Mouse (Mus musculus): ENCODE data around the gene Egfr. TPM values are rescaled to one million over a fixed set of nuclear protein-coding genes. Genes with fewer than 3 reads are reported as not detected.

Egfr gene
- total and polyA plus RNA-seq, 2 experiments from 2014 or later: 6.6 to 15.3 TPM

GRCm38 (mm10) chr11:16776967-16777366, 25.0 kb downstream of the Egfr start:
- H3K4me2 ChIP-seq (ENCODE audit: low read depth): no peak overlapping the region
- no peak overlapping the region for H3K4me3 ChIP-seq (ENCODE audit: low read depth, low read length)
- WGBS: 82% methylated on average over 2 of the region's 2 CpGs
- no peak for TF ChIP-seq CTCF (IDR thresholded peaks at IDR 0.05; ENCODE audit: low read depth)
- no peak overlapping the region for H3K9ac ChIP-seq
- H3K27me3 ChIP-seq (ENCODE audit: insufficient read depth, low read length): no peaks in the 10 kb centered on the region
- H3K9me3 ChIP-seq (ENCODE audit: low read length): no peaks in the 10 kb centered on the region
- H3K4me1 ChIP-seq (ENCODE audit: insufficient read depth): no peaks in the 10 kb centered on the region
- DNase-seq: no peak
- no peaks in the 10 kb centered on the region for H3K36me3 ChIP-seq (ENCODE audit: insufficient read depth)
- H3K27ac ChIP-seq (ENCODE audit: low read depth, low read length): no peak overlapping the region
- ATAC-seq: no peak

- no peak overlapping the region for H3K4me2 ChIP-seq (ENCODE audit: low read depth)
- ATAC-seq: no peak
- TF ChIP-seq CTCF (IDR thresholded peaks at IDR 0.05; ENCODE audit: low read depth): no peak
- H3K9me3 ChIP-seq (ENCODE audit: low read length): no peaks in the 10 kb centered on the region
- H3K27ac ChIP-seq (ENCODE audit: low read depth, low read length): no peak overlapping the region
- no peaks in the 10 kb centered on the region for H3K36me3 ChIP-seq (ENCODE audit: insufficient read depth)
- no peaks in the 10 kb centered on the region for H3K27me3 ChIP-seq (ENCODE audit: insufficient read depth, low read length)
- no peaks in the 10 kb centered on the region for H3K4me1 ChIP-seq (ENCODE audit: insufficient read depth)
- 72% methylated on average over 2 of the region's 2 CpGs for WGBS
- no peak overlapping the region for H3K4me3 ChIP-seq (ENCODE audit: low read depth, low read length)
- no peak overlapping the region for H3K9ac ChIP-seq
- DNase-seq: no peak
These were observed 29.6 kb downstream of the Egfr start for GRCm38 (mm10) chr11:16781604-16782003.

- Histone ChIP-seq H3K4me1 (ENCODE audit: insufficient read depth) (no peaks in the 10 kb centered on the region), H3K4me3 (ENCODE audit: low read depth, low read length) (no peak overlapping the region), H3K27ac (ENCODE audit: low read depth, low read length) (no peak overlapping the region), H3K36me3 (ENCODE audit: insufficient read depth) (no peaks in the 10 kb centered on the region), H3K4me2 (ENCODE audit: low read depth) (no peak overlapping the region), H3K9me3 (ENCODE audit: low read length) (no peaks in the 10 kb centered on the region), H3K9ac (no peak overlapping the region), H3K27me3 (ENCODE audit: insufficient read depth, low read length) (no peaks in the 10 kb centered on the region)
- 92% methylated on average over 8 of the region's 8 CpGs for WGBS
- DNase-seq (no peak), ATAC-seq (no peak)
- TF ChIP-seq CTCF (IDR thresholded peaks at IDR 0.05; ENCODE audit: low read depth): no peak
These were observed 32.1 kb downstream of the Egfr start for GRCm38 (mm10) chr11:16783926-16784659.

DNA sequence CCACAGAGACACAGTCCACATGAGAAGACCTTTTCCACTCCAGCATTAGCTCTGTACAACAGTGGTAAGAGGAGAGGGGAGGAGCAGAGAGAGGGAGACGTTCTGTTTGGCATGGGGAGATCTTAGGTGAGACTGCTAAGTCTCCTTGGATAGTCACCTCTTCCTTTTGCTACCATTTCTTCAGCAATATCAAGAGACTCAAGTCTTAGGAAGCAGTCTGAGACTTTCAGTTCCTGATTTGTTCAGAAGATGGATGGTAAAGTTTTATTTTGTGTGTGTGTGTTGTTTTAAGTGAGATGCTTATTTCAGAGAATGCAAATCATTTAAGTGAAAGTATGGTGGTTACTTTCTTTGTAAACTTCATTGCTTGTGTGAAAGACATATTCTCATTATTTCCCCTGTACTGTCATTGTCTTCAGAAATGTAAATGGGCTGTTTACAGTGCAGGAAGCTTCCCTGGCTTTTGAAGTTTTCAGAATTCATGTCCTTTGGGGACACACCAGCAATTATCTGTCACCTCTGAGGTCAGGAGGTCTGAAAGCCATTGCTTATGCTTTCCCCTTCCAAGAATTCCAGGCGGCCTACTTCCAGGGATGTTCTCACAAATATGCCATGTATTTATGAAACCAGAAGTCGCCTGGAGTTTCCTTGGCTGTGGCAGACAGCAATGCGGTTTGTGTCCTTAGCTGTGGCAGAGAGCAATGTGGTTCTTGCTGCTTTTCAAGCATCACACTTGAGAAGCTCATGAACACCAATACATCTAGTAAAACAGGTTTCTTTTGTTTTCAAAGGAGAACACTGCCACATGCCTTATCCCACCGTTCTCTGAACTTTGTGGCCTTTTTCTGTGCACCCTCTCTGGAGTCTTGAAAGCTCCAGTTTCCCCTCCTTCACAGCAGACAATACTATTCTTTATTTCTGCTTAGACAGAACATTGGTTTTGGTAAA, 40.9 kb downstream of the Egfr start:
- Histone ChIP-seq H3K9ac (no peak overlapping the region), H3K4me1 (ENCODE audit: insufficient read depth) (no peaks in the 10 kb centered on the region), H3K9me3 (ENCODE audit: low read length) (no peaks in the 10 kb centered on the region), H3K4me2 (ENCODE audit: low read depth) (no peak overlapping the region), H3K4me3 (ENCODE audit: low read depth, low read length) (no peak overlapping the region), H3K27me3 (ENCODE audit: insufficient read depth, low read length) (no peaks in the 10 kb centered on the region), H3K36me3 (ENCODE audit: insufficient read depth) (no peaks in the 10 kb centered on the region), H3K27ac (ENCODE audit: low read depth, low read length) (no peak overlapping the region)
- TF ChIP-seq CTCF (IDR thresholded peaks at IDR 0.05; ENCODE audit: low read depth): no peak
- DNase-seq (no peak), ATAC-seq (no peak)
- WGBS: 67% methylated on average over 5 of the region's 5 CpGs

DNA sequence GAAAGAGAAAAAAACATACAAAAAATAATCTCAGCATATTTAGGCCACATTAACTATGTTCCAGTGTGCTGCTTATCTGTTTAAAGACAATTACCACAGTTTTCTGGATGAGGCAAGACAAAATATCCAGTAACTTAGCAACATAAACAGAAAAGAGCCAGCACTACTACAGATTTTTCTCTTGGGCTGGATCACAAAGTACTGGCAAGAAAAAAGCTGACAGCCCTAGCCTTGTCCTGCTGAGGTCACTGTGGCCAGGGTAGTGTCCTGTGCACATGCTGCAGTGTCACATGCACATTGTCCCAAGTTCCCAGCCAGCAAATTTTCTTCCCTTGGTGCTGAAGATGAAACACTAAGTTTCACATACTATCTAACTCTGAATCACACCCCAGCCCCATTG, 43.0 kb downstream of the Egfr start:
- TF ChIP-seq CTCF (IDR thresholded peaks at IDR 0.05; ENCODE audit: low read depth): no peak
- H3K4me1 ChIP-seq (ENCODE audit: insufficient read depth): no peaks in the 10 kb centered on the region
- no peaks in the 10 kb centered on the region for H3K9me3 ChIP-seq (ENCODE audit: low read length)
- no peak overlapping the region for H3K9ac ChIP-seq
- H3K27ac ChIP-seq (ENCODE audit: low read depth, low read length): no peak overlapping the region
- ATAC-seq (no peak), DNase-seq (no peak)
- no peak overlapping the region for H3K4me3 ChIP-seq (ENCODE audit: low read depth, low read length)
- no peaks in the 10 kb centered on the region for H3K36me3 ChIP-seq (ENCODE audit: insufficient read depth)
- no peak overlapping the region for H3K4me2 ChIP-seq (ENCODE audit: low read depth)
- H3K27me3 ChIP-seq (ENCODE audit: insufficient read depth, low read length): no peaks in the 10 kb centered on the region

- Histone ChIP-seq H3K27ac (ENCODE audit: low read depth, low read length) (no peak overlapping the region), H3K9ac (no peak overlapping the region), H3K27me3 (ENCODE audit: insufficient read depth, low read length) (no peaks in the 10 kb centered on the region), H3K4me3 (ENCODE audit: low read depth, low read length) (no peak overlapping the region), H3K36me3 (ENCODE audit: insufficient read depth) (no peaks in the 10 kb centered on the region), H3K9me3 (ENCODE audit: low read length) (no peaks in the 10 kb centered on the region), H3K4me2 (ENCODE audit: low read depth) (no peak overlapping the region), H3K4me1 (ENCODE audit: insufficient read depth) (no peaks in the 10 kb centered on the region)
- no peak for DNase-seq
- 80% methylated on average over 6 of the region's 6 CpGs for WGBS
- ATAC-seq: no peak
- no peak for TF ChIP-seq CTCF (IDR thresholded peaks at IDR 0.05; ENCODE audit: low read depth)
These were observed 43.5 kb downstream of the Egfr start for GRCm38 (mm10) chr11:16795513-16795912.

GRCm38 (mm10) chr11:16797456-16797855, 45.5 kb downstream of the Egfr start:
- DNase-seq: no peak
- no peak for TF ChIP-seq CTCF (IDR thresholded peaks at IDR 0.05; ENCODE audit: low read depth)
- Histone ChIP-seq H3K4me1 (ENCODE audit: insufficient read depth) (no peaks in the 10 kb centered on the region), H3K4me2 (ENCODE audit: low read depth) (no peak overlapping the region), H3K9me3 (ENCODE audit: low read length) (no peaks in the 10 kb centered on the region), H3K27me3 (ENCODE audit: insufficient read depth, low read length) (no peaks in the 10 kb centered on the region), H3K9ac (no peak overlapping the region), H3K27ac (ENCODE audit: low read depth, low read length) (no peak overlapping the region), H3K36me3 (ENCODE audit: insufficient read depth) (no peaks in the 10 kb centered on the region), H3K4me3 (ENCODE audit: low read depth, low read length) (no peak overlapping the region)
- no peak for ATAC-seq
- 87% methylated on average over 3 of the region's 3 CpGs for WGBS
